Mouse (Mus musculus) spleen, postnatal 10 days (tissue): ENCODE data around the gene Rin2.

Experiments used
- DNase-seq, 2 experiments: peaks; one replicate each; pipeline ENCODE4 v3.0.0; 2021 to 2022; ENCODE audit warnings: low spot score in 2 of 2

Rin2 gene

DNA sequence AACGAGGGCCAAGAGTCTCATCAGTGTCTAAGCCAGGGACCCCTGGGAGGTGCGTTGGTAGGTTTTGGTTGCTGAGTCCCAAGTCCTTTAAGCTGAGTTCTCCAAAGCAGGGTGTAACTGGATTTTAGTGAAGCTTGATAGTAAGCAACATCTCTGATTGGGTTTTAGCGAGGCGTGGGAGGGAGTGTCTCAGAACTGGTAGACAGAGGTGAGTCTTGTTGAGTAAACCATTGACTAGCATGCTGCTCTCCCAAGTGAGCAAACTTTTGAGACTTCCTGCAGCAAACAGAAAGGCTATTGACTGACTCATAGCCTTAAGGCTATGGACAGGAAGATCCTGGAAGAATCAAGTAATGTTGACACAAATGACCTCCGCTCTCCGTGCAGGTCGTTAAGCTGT, 112.5 kb downstream of the Rin2 start:
- no peak for DNase-seq

DNA sequence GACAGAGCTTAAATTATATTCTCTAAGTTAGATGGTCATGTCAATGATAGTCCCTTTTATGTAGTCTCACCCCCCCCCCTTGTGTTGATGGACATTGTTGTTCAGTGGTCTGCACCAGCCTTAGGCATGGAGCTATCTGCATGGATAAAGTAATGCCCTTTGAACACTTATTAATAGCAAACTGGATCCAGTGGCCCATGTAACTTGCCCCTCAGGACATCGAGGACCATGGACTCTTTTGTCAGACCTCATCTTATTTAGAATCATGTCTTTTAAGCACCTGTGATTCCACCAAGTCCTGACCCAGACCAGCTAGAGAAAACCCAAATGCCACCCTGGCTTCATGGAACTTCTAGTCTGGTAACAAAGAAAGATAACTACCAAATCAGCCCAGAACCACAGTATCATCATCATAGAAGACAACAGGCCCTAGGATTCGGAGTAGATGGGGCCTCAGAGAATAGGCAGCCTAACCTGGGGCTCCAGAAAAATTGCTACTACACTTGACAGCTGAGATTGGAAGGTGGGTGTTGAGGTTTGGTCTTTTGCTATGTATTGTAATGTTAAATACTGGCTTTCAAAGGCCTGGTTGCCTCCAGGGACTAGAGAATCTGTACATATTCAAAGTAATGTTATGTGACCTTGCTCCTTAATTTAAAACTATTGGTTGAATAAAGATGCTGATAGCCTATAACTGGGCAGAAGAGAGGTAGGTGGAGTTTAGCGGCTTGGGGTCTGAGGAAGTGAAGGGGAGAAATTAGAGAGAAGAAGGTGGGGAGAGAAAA, 113.7 kb downstream of the Rin2 start:
- no peak for DNase-seq

DNA sequence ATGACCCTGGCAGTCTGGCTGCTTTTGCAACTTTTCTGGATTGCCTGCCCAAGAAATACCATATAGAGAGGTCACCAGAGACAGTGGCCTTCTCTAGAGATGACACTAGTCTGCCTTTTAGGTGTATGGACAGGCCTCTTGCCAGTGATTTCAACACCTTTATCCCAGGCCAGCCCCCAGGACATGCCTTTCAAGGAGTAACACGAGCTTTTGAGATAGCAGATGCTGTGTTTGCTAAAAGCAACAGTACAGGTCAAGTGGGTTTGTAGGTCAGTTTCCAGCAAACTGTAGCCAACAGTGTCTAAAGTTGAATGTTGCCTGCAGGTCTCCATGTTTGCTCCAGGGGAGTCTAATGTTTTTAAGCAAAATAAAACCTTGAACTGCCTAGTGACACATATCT, 118.7 kb downstream of the Rin2 start:
- DNase-seq: no peak

- DNase-seq: peak in 1 of 2 experiments; percentile 32
Measured at GRCm38 (mm10) chr2:145794318-145794954, 119.4 kb downstream of the Rin2 start.

DNA sequence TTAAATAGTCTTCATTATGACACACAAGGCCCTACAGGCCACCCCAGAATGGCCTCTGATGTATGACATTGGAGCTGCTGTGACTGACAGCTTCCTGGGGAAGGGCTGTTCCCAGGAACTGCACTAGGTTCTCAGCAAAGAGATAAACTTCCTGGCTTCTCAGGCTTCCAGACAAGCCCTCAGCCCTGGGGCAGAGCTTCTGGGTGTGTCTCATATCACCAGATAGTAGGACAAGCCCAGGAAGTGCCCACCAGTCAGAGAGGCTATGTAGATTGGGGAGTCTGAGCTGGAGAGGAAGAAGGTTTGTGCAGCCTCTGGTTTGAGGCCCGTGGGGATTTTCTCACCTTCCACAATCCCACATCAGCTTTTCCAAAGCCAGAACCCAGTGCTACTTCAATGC, 122.8 kb downstream of the Rin2 start:
- DNase-seq: no peak

GRCm38 (mm10) chr2:145798954-145799353, 123.9 kb downstream of the Rin2 start:
- no peak for DNase-seq

GRCm38 (mm10) chr2:145801322-145802052, 126.5 kb downstream of the Rin2 start:
- DNase-seq: no peak

- no peak for DNase-seq
Measured at GRCm38 (mm10) chr2:145802626-145803025, 127.6 kb downstream of the Rin2 start.

DNA sequence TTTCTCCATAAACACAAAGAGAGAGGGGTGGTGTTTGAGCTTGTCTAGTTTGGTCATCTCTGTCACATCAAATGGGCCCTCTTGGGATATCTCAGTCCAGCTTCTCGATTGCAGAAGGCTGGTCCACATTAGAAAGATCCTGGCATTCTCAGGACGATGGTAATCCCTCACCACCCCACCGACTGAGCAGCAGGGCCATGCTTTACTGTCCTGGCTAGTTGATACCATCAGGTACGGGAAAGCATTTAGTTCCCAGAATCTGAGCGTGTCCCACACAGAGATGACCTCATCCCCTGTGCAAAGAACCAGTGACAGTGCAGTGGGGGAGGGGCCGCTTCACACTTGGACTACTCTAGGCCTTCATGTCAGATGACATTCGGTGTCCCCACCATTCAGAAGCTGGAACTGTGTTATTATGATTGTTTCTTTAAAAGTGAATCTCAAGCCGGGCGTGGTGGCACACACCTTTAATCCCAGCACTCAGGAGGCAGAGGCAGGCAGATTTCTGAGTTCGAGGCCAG, 128.9 kb downstream of the Rin2 start:
- DNase-seq: no peak

DNA sequence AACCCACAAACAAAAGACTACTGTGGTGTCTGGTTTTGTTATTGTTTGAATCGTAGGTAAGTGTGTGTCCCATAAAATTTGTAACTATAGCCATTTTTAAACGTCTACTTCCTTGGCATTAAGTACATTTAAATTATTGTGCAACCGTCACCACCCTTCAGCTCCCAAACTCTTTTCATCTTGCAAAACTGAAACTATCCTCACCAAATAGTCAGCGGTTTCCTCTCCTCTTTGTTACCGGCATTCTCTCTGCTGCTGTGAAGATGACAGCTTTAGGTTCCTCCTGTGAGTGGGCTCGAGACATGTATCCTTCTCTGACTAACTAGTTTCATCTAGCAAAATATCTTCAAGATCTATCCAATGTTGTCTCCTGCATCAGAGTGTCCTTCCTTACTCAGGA, 129.5 kb downstream of the Rin2 start:
- no peak for DNase-seq

GRCm38 (mm10) chr2:145807276-145807675, 132.3 kb downstream of the Rin2 start:
- DNase-seq: no peak

DNA sequence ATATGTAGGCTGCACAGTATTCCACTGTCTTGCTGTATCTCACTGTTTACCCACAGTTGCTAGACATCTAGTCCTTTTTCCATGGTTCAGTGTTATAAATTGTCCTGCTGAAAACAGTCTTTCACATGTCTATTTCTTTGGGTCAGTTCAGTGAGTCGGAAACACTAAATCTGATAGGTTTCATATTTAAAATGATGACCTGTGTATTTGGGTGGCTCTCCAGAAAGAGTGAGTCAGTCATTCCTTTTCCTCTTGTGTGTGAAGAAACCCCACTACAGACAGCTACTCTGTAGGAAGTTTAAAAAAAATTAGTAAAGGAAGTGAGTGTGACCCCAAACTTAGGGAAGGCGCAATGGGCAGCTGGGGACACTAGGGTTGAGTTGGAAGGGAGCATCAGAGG, 133.2 kb downstream of the Rin2 start:
- no peak for DNase-seq

DNA sequence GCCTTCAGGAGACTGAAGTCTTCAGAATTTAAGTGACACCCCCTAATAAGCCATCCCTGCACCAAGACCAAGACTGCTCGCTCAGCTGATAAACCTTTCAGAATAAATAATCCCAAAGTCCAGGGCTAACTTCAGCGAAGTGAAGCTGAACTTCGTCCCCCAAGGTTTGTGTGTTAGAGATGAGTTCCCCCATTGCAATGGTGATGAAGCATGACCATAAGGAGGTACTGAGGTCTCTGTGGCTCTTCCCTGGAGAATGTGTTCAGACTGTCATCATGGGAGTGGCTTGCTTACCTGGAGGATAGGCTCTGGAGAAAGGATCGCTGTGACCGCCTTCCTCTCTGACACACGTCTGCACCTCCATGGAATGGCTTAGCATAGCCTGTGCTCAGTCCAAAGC, 133.7 kb downstream of the Rin2 start:
- DNase-seq: no peak

DNA sequence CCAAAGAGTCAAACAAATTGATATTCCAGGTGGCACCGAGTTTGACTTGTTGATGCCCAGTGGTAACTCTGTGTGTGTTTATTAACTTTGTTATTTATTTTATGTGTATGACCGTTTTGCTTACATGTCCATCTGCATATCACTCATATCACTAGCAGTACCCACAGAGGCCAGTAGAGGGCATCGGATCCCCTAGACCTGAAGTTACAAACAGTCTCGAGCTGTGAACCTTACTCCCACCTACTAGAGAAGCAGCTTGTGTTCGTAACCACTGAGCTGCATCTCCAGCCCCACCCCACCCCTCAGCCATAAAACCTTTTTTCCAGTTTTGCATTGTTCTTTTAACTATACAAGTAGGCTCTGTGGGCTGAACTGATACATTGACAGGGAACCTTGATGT, 135.7 kb downstream of the Rin2 start:
- peak in 1 of 2 experiments; percentile 43 for DNase-seq

- no peak for DNase-seq
Measured at GRCm38 (mm10) chr2:145812818-145813217, 137.8 kb downstream of the Rin2 start.

DNA sequence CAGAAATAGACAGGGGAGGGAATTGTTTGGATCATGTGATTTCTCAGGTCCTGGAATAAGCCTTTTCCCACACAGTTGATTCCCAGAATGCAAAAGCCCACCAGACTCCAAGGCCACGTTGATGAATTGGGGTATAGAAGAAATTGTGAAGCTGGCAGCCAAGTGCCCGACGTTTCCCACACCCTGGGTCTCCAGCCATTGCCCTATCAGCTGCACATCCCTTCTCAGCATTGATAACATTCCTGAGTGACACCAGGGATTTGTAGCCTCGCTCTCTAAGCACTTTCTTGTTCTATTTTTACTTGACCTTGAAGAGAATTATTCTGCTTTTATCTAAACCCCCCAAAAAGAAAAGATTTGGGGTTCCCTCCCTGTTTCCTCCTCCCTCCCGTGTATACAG, 142.2 kb downstream of the Rin2 start:
- DNase-seq: no peak

GRCm38 (mm10) chr2:145822013-145822782, 147.2 kb downstream of the Rin2 start:
- DNase-seq: no peak

- DNase-seq: no peak
Measured at GRCm38 (mm10) chr2:145822783-145823729, 148.0 kb downstream of the Rin2 start.

DNA sequence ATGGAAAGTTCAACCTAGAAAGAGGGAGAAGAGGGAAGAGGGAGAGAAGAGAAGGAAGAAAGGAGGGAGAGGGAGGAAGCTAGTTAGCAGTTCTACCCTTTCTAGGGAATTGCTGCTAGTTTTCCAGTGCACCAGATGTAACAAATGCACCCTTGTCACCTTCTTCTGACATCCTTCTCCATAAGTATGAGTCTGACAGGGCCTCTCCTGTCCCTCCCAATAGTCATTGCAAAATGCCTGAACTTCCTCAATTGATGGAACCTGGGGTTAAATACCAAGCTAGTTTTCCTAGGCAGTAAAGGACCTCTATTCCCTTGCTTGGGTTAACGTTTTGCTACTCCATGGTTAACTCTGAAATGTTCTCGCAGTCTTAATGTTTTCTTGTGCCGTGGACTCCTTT, 149.7 kb downstream of the Rin2 start:
- no peak for DNase-seq

GRCm38 (mm10) chr2:145825221-145825620, 150.2 kb downstream of the Rin2 start:
- DNase-seq: no peak

GRCm38 (mm10) chr2:145827930-145828329, 152.9 kb downstream of the Rin2 start:
- DNase-seq: no peak
